Mouse (Mus musculus): ENCODE measurements around the gene Gm9758. TPM values are rescaled to one million over a fixed set of nuclear protein-coding genes. Genes with fewer than 3 reads are reported as not detected.
"Not testable (repeated sequence)": the region's sequence is repeated elsewhere in the genome, so short reads cannot be mapped to it uniquely, and the experiment has no call there.

Gm9758 gene
- polyA plus RNA-seq (2016; fragmentation: Nextera tagmentation; extraction: Ambion mirVana) = not detected in 2 replicates

- not testable (repeated sequence) for H3K27me3 ChIP-seq; H3K4me3 ChIP-seq (replicated peaks); ATAC-seq (ENCODE audit: low FRiP score); H3K9me3 ChIP-seq; H3K36me3 ChIP-seq (replicated peaks); H3K4me2 ChIP-seq; H3K4me1 ChIP-seq; H3K27ac ChIP-seq; H3K9ac ChIP-seq
- 48% methylated on average over 1 of the region's 1 CpGs for WGBS
Measured at GRCm38 (mm10) chr5:14914799-14915198, at the start of gene Gm9758. Gm9758 (minus strand) TSS chr5:14914899.

- H3K4me3 ChIP-seq (replicated peaks); H3K9ac ChIP-seq; H3K27ac ChIP-seq; H3K4me1 ChIP-seq; H3K36me3 ChIP-seq (replicated peaks); H3K4me2 ChIP-seq; ATAC-seq (ENCODE audit: low FRiP score); H3K27me3 ChIP-seq: not testable (repeated sequence)
- WGBS = 80% methylated on average over 13 of the region's 13 CpGs
- peaks cover 17% of the 10 kb centered on the region for H3K9me3 ChIP-seq
Measured at GRCm38 (mm10) chr5:14963821-14964220, 49.1 kb upstream of the Gm9758 start.

- H3K9ac ChIP-seq; ATAC-seq (ENCODE audit: low FRiP score); H3K4me3 ChIP-seq (replicated peaks); H3K4me2 ChIP-seq; H3K27me3 ChIP-seq; H3K4me1 ChIP-seq; H3K36me3 ChIP-seq (replicated peaks); H3K27ac ChIP-seq: not testable (repeated sequence)
- 79% methylated on average over 4 of the region's 4 CpGs for WGBS
- H3K9me3 ChIP-seq = peaks cover 22% of the 10 kb centered on the region
Measured at GRCm38 (mm10) chr5:14961502-14961901, 46.8 kb upstream of the Gm9758 start.

GRCm38 (mm10) chr5:14955928-14956706 is 41.4 kb upstream of the Gm9758 start:
- WGBS = 83% methylated on average over 1 of the region's 1 CpGs
- peak; percentile 41; the same call in 1 of the 2 replicates for ATAC-seq (ENCODE audit: low FRiP score)

GRCm38 (mm10) chr5:14953587-14953986 is 38.9 kb upstream of the Gm9758 start:
- not testable (repeated sequence) for H3K9ac ChIP-seq; H3K27me3 ChIP-seq; H3K27ac ChIP-seq; H3K4me1 ChIP-seq; H3K4me2 ChIP-seq; ATAC-seq (ENCODE audit: low FRiP score); H3K36me3 ChIP-seq (replicated peaks); H3K4me3 ChIP-seq (replicated peaks)
- peaks cover 26% of the 10 kb centered on the region for H3K9me3 ChIP-seq

More at GRCm38 (mm10) chr5:14955928-14956706, 41.4 kb upstream of the Gm9758 start:
- not testable (repeated sequence) for H3K27me3 ChIP-seq; H3K4me2 ChIP-seq; H3K9ac ChIP-seq; H3K36me3 ChIP-seq (replicated peaks); H3K4me1 ChIP-seq; H3K27ac ChIP-seq; H3K4me3 ChIP-seq (replicated peaks)
- H3K9me3 ChIP-seq = peaks cover 28% of the 10 kb centered on the region

GRCm38 (mm10) chr5:14952749-14953148 is 38.0 kb upstream of the Gm9758 start:
- H3K27me3 ChIP-seq; H3K4me1 ChIP-seq; H3K27ac ChIP-seq; H3K4me2 ChIP-seq; H3K9ac ChIP-seq; H3K4me3 ChIP-seq (replicated peaks); ATAC-seq (ENCODE audit: low FRiP score); H3K36me3 ChIP-seq (replicated peaks): not testable (repeated sequence)
- 69% methylated on average over 3 of the region's 3 CpGs for WGBS
- H3K9me3 ChIP-seq = peaks cover 27% of the 10 kb centered on the region

GRCm38 (mm10) chr5:14951822-14952221 is 37.1 kb upstream of the Gm9758 start:
- not testable (repeated sequence) for H3K4me1 ChIP-seq; H3K4me2 ChIP-seq; H3K36me3 ChIP-seq (replicated peaks); H3K27me3 ChIP-seq; H3K9ac ChIP-seq; H3K27ac ChIP-seq; H3K4me3 ChIP-seq (replicated peaks)
- ATAC-seq (ENCODE audit: low FRiP score) = peak; percentile 57
- H3K9me3 ChIP-seq = peaks cover 27% of the 10 kb centered on the region
- 72% methylated on average over 7 of the region's 7 CpGs for WGBS

- 64% methylated on average over 4 of the region's 4 CpGs for WGBS
- H3K4me3 ChIP-seq (replicated peaks); H3K27ac ChIP-seq; H3K4me2 ChIP-seq; H3K27me3 ChIP-seq; H3K4me1 ChIP-seq; H3K9ac ChIP-seq; H3K36me3 ChIP-seq (replicated peaks); ATAC-seq (ENCODE audit: low FRiP score): not testable (repeated sequence)
- H3K9me3 ChIP-seq = peaks cover 19% of the 10 kb centered on the region
Measured at GRCm38 (mm10) chr5:14947482-14948198, 32.9 kb upstream of the Gm9758 start.

- H3K27me3 ChIP-seq; ATAC-seq (ENCODE audit: low FRiP score): not testable (repeated sequence)
Measured at GRCm38 (mm10) chr5:14945524-14945923, 30.8 kb upstream of the Gm9758 start.

GRCm38 (mm10) chr5:14941043-14941442 is 26.3 kb upstream of the Gm9758 start:
- not testable (repeated sequence) for H3K4me1 ChIP-seq; H3K4me3 ChIP-seq (replicated peaks); H3K4me2 ChIP-seq; H3K36me3 ChIP-seq (replicated peaks); H3K27ac ChIP-seq; H3K9ac ChIP-seq; ATAC-seq (ENCODE audit: low FRiP score); H3K27me3 ChIP-seq
- WGBS = 86% methylated on average over 1 of the region's 1 CpGs
- peaks cover 16% of the 10 kb centered on the region for H3K9me3 ChIP-seq

More at GRCm38 (mm10) chr5:14945524-14945923, 30.8 kb upstream of the Gm9758 start:
- not testable (repeated sequence) for H3K4me1 ChIP-seq; H3K4me2 ChIP-seq; H3K36me3 ChIP-seq (replicated peaks); H3K27ac ChIP-seq; H3K4me3 ChIP-seq (replicated peaks); H3K9ac ChIP-seq
- H3K9me3 ChIP-seq = peaks cover 15% of the 10 kb centered on the region
- WGBS = 66% methylated on average over 4 of the region's 4 CpGs

- H3K4me1 ChIP-seq; H3K27me3 ChIP-seq; H3K4me3 ChIP-seq (replicated peaks); H3K4me2 ChIP-seq; H3K9ac ChIP-seq; ATAC-seq (ENCODE audit: low FRiP score); H3K27ac ChIP-seq; H3K36me3 ChIP-seq (replicated peaks): not testable (repeated sequence)
- WGBS = 46% methylated on average over 1 of the region's 1 CpGs
- peaks cover 12% of the 10 kb centered on the region; the same call in 1 of the 2 replicates for H3K9me3 ChIP-seq
Measured at GRCm38 (mm10) chr5:14938329-14938728, 23.6 kb upstream of the Gm9758 start, which contains the start of gene Speer4e. Speer4e (minus strand) TSS chr5:14938429.

- H3K27ac ChIP-seq; H3K36me3 ChIP-seq (replicated peaks); H3K27me3 ChIP-seq; ATAC-seq (ENCODE audit: low FRiP score); H3K9ac ChIP-seq; H3K4me2 ChIP-seq; H3K9me3 ChIP-seq; H3K4me1 ChIP-seq; H3K4me3 ChIP-seq (replicated peaks): not testable (repeated sequence)
- 71% methylated on average over 5 of the region's 6 CpGs for WGBS
Measured at GRCm38 (mm10) chr5:14933721-14934120, 19.0 kb upstream of the Gm9758 start.

Data from forebrain, embryonic 12.5 days (tissue).